Mouse (Mus musculus) intestine, embryonic 14.5 days (tissue): ENCODE measurements around the gene Irf3. TPM values are rescaled to one million over a fixed set of nuclear protein-coding genes. Genes with fewer than 3 reads are reported as not detected.

ENCODE experiments used
- ATAC-seq: fragments of 200-750 bp; cut with Nextera tagmentation; replicated peaks from 2 replicates; pipeline ENCODE4 v1.8.0; 2017; ENCODE audit warnings: low read depth, moderate number of reproducible peaks, moderate TSS enrichment, moderate library complexity; ENCODE audit not compliant: low FRiP score, low TSS enrichment
- DNase-seq: peaks from one replicate; pipeline ENCODE4 v3.0.0-alpha.2; 2018; ENCODE audit warnings: low spot score
- H3K27ac ChIP-seq: fragments of 300-500 bp; sonication (generic); 2 replicates; pipeline ENCODE4 v1.5.1; 2014; ENCODE audit warnings: low read depth, mild to moderate bottlenecking, control low read depth
- H3K27me3 ChIP-seq: fragments of 300-500 bp; sonication (generic); replicated peaks from 2 replicates; pipeline ENCODE4 v1.6.1; 2014; ENCODE audit warnings: low read length, control low read depth; ENCODE audit not compliant: control insufficient read depth, insufficient read depth
- H3K36me3 ChIP-seq: fragments of 300-500 bp; sonication (generic); 2 replicates; pipeline ENCODE4 v1.6.1; 2014; ENCODE audit warnings: low read length, control low read depth; ENCODE audit not compliant: control insufficient read depth, insufficient read depth
- H3K4me1 ChIP-seq: fragments of 300-500 bp; sonication (generic); replicated peaks from 2 replicates; pipeline ENCODE4 v1.6.1; 2014; ENCODE audit warnings: low read length, control low read depth, mixed read lengths; ENCODE audit not compliant: control insufficient read depth, insufficient read depth
- H3K4me2 ChIP-seq: fragments of 300-500 bp; sonication (generic); 2 replicates; pipeline ENCODE4 v1.6.1; 2014; ENCODE audit warnings: low read length
- H3K4me3 ChIP-seq: fragments of 300-500 bp; sonication (generic); 2 replicates; pipeline ENCODE4 v1.5.1; 2014; ENCODE audit warnings: low read depth, low read length, control low read depth, mixed read lengths
- H3K9ac ChIP-seq: fragments of 300-500 bp; sonication (generic); 2 replicates; pipeline ENCODE4 v1.6.1; 2014; ENCODE audit warnings: mild to moderate bottlenecking, low read length
- H3K9me3 ChIP-seq: fragments of 300-500 bp; sonication (generic); 2 replicates; pipeline ENCODE4 v1.6.1; 2016; ENCODE audit warnings: low read length, control low read depth; ENCODE audit not compliant: control insufficient read depth
- WGBS: fragments of 180-500 bp; shearing (Covaris S2); extraction: QIAGEN DNeasy Blood & Tissue Kit; methylation state at CpG from one replicate; pipeline ENCODE4 v1.1.7; 2014; 5-methylcytosine and 5-hydroxymethylcytosine counted together
- polyA plus RNA-seq: library from polyadenylated mRNA; unstranded; fragments of >200 nt; fragmentation: Nextera tagmentation; extraction: Ambion mirVana; gene quantifications from 2 replicates; pipeline ENCODE4 v1.2.1, GENCODE M21; 2014

Gene Irf3
- polyA plus RNA-seq, 1 experiment from 2014 or later = 91.7 TPM

- H3K36me3 ChIP-seq = peaks cover 41% of the 10 kb centered on the region
- no peaks in the 10 kb centered on the region for H3K27me3 ChIP-seq
- DNase-seq (no peak), ATAC-seq (no peak)
- 75% methylated on average over 8 of the region's 8 CpGs for WGBS
- H3K27ac ChIP-seq = no peak overlapping the region
- no peaks in the 10 kb centered on the region for H3K9me3 ChIP-seq
- H3K4me1 ChIP-seq = no peaks in the 10 kb centered on the region
- no peak overlapping the region for H3K4me3 ChIP-seq
- no peak overlapping the region for H3K9ac ChIP-seq
- no peak overlapping the region for H3K4me2 ChIP-seq
Observed at GRCm38 (mm10) chr7:45025601-45026220, 28.3 kb downstream of the Irf3 start.

- WGBS = 56% methylated on average over 2 of the region's 2 CpGs
- peaks cover 46% of the 10 kb centered on the region for H3K36me3 ChIP-seq
- H3K4me1 ChIP-seq = no peaks in the 10 kb centered on the region
- H3K4me2 ChIP-seq = no peak overlapping the region
- ATAC-seq = no peak
- H3K9me3 ChIP-seq = no peaks in the 10 kb centered on the region
- H3K27ac ChIP-seq = no peak overlapping the region
- no peak for DNase-seq
- H3K27me3 ChIP-seq = no peaks in the 10 kb centered on the region
- H3K4me3 ChIP-seq = no peak overlapping the region
- H3K9ac ChIP-seq = no peak overlapping the region
Observed at GRCm38 (mm10) chr7:45026256-45026655, 28.8 kb downstream of the Irf3 start.

- peaks cover 61% of the 10 kb centered on the region for H3K36me3 ChIP-seq
- WGBS = 90% methylated on average over 9 of the region's 9 CpGs
Observed at GRCm38 (mm10) chr7:45027761-45028160, 30.3 kb downstream of the Irf3 start.

GRCm38 (mm10) chr7:45028351-45028750 lies 30.9 kb downstream of the Irf3 start:
- DNase-seq (no peak), ATAC-seq (no peak)
- Histone ChIP-seq H3K9me3 (no peaks in the 10 kb centered on the region), H3K4me3 (no peak overlapping the region), H3K27ac (no peak overlapping the region), H3K36me3 (peaks cover 67% of the 10 kb centered on the region), H3K4me2 (no peak overlapping the region), H3K4me1 (no peaks in the 10 kb centered on the region), H3K27me3 (no peaks in the 10 kb centered on the region), H3K9ac (no peak overlapping the region)
- WGBS = 82% methylated on average over 11 of the region's 11 CpGs

More at GRCm38 (mm10) chr7:45027761-45028160, 30.3 kb downstream of the Irf3 start:
- H3K4me2 ChIP-seq = no peak overlapping the region
- DNase-seq (no peak), ATAC-seq (no peak)
- no peak overlapping the region for H3K27ac ChIP-seq
- H3K4me3 ChIP-seq = no peak overlapping the region
- no peaks in the 10 kb centered on the region for H3K4me1 ChIP-seq
- no peaks in the 10 kb centered on the region for H3K27me3 ChIP-seq
- H3K9me3 ChIP-seq = no peaks in the 10 kb centered on the region
- no peak overlapping the region for H3K9ac ChIP-seq

GRCm38 (mm10) chr7:45029995-45030394 lies 32.5 kb downstream of the Irf3 start:
- no peaks in the 10 kb centered on the region for H3K9me3 ChIP-seq
- ATAC-seq (no peak), DNase-seq (no peak)
- no peak overlapping the region for H3K4me2 ChIP-seq
- H3K4me1 ChIP-seq = no peaks in the 10 kb centered on the region
- H3K27me3 ChIP-seq = no peaks in the 10 kb centered on the region
- WGBS = 89% methylated on average over 6 of the region's 6 CpGs
- peaks cover 83% of the 10 kb centered on the region for H3K36me3 ChIP-seq
- H3K4me3 ChIP-seq = no peak overlapping the region
- H3K9ac ChIP-seq = no peak overlapping the region
- H3K27ac ChIP-seq = no peak overlapping the region

- Histone ChIP-seq H3K9ac (no peak overlapping the region), H3K4me1 (no peaks in the 10 kb centered on the region), H3K9me3 (no peaks in the 10 kb centered on the region), H3K4me3 (no peak overlapping the region), H3K36me3 (peaks cover 92% of the 10 kb centered on the region), H3K4me2 (no peak overlapping the region), H3K27ac (no peak overlapping the region), H3K27me3 (no peaks in the 10 kb centered on the region)
- DNase-seq (no peak), ATAC-seq (no peak)
- WGBS = 93% methylated on average over 8 of the region's 8 CpGs
Observed at GRCm38 (mm10) chr7:45030857-45031256, 33.4 kb downstream of the Irf3 start.

GRCm38 (mm10) chr7:45033722-45034359 lies 36.4 kb downstream of the Irf3 start:
- Histone ChIP-seq H3K9ac (no peak overlapping the region), H3K4me1 (no peaks in the 10 kb centered on the region), H3K9me3 (no peaks in the 10 kb centered on the region), H3K4me2 (no peak overlapping the region), H3K27me3 (no peaks in the 10 kb centered on the region), H3K36me3 (peaks cover 100% of the 10 kb centered on the region), H3K27ac (no peak overlapping the region), H3K4me3 (no peak overlapping the region)
- DNase-seq = no peak
- WGBS = 95% methylated on average over 19 of the region's 19 CpGs
- no peak for ATAC-seq

GRCm38 (mm10) chr7:45035631-45036030 lies 38.2 kb downstream of the Irf3 start:
- ATAC-seq = no peak
- Histone ChIP-seq H3K9me3 (no peaks in the 10 kb centered on the region), H3K4me1 (no peaks in the 10 kb centered on the region), H3K27ac (no peak overlapping the region), H3K9ac (no peak overlapping the region), H3K27me3 (no peaks in the 10 kb centered on the region), H3K36me3 (peaks cover 100% of the 10 kb centered on the region), H3K4me3 (no peak overlapping the region), H3K4me2 (no peak overlapping the region)
- no peak for DNase-seq
- WGBS = 90% methylated on average over 3 of the region's 3 CpGs

- DNase-seq = no peak
- Histone ChIP-seq H3K9me3 (no peaks in the 10 kb centered on the region), H3K4me2 (no peak overlapping the region), H3K27ac (no peak overlapping the region), H3K4me1 (no peaks in the 10 kb centered on the region), H3K27me3 (no peaks in the 10 kb centered on the region), H3K9ac (no peak overlapping the region), H3K4me3 (no peak overlapping the region), H3K36me3 (peaks cover 100% of the 10 kb centered on the region)
- 78% methylated on average over 11 of the region's 11 CpGs for whole genome bisulfite sequencing
- ATAC-seq = no peak
Observed at GRCm38 (mm10) chr7:45036702-45037101, 39.3 kb downstream of the Irf3 start.
